Mouse (Mus musculus) erythroblast, embryonic 14.5 days (primary cell): ENCODE measurements around the gene Hpd.

Source experiments
- GATA1 ChIP-seq: IDR thresholded peaks from 2 replicates; pipeline ENCODE4 v1.6.1; 2012; ENCODE audit warnings: low read length, inconsistent platforms, mixed read lengths
- TAL1 ChIP-seq: IDR thresholded peaks from 3 replicates; pipeline ENCODE4 v1.6.1; 2012; ENCODE audit warnings: low read length, inconsistent platforms, mixed read lengths

- TF ChIP-seq TAL1 (no peak), GATA1 (no peak)
Measured at GRCm38 (mm10) chr5:123166437-123166836, 16.1 kb downstream of the Hpd start.
